ENCODE assay signal across 8 mouse cellular contexts in the genomic region with DNA sequence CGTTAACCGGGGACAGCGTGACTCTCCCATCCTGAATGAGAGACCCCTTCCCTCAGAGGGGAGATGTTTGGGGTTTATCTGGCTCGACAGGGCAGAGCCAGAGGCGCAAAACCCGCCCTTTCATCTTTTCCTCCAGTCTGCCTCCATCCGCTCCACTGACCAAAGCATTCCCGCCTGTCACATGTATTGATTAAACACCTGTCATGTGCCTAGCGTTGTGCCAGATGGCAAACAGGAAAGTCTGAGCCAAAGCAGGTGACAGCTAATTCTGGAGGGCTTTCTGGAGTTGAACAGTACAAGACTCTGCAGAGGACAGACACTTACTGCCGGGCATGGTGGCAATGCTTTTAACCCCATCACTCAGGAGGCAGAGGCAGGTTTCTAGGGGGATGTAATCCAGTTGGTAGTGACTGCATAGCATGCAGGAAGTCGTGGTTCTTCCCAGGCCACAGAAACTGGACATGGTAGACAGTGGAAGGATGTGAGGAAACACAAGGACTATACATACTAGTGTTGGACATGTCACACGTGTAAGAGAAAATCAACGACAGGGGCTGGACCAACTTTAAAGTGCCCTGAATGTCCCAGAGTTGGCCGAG. TPM values are rescaled to one million over a fixed set of nuclear protein-coding genes. Genes with fewer than 3 reads are reported as not detected.
DNase-seq lines count a peak whose midpoint lies in the region; ATAC-seq lines count a peak whose summit lies in the region.

No protein-coding gene starts in this region.

- peak overlapping the region; percentile 87 for H3K9ac ChIP-seq in forebrain, embryonic 13.5 days
- peak overlapping the region; percentile 89 for H3K9ac ChIP-seq in midbrain, embryonic 13.5 days (replicated peaks)

- ATAC-seq in frontal cortex, adult (ENCODE audit: low TSS enrichment), result 0 out of 2 replicates have a peak, but pooled peaks have one; percentile 3
- ATAC-seq in forebrain, embryonic 13.5 days, result peak; percentile 47
- peak; percentile 6; the same call in 1 of the 2 replicates for ATAC-seq in midbrain, embryonic 13.5 days

- peaks cover 20% of the 10 kb centered on the region for H3K4me1 ChIP-seq in forebrain, embryonic 13.5 days
- peaks cover 15% of the 10 kb centered on the region for H3K4me1 ChIP-seq in midbrain, embryonic 13.5 days (replicated peaks)

- peak overlapping the region; percentile 64 for H3K27ac ChIP-seq in forebrain, embryonic 13.5 days
- peak overlapping the region; percentile 77 for H3K27ac ChIP-seq in midbrain, embryonic 13.5 days

- no peaks in the 10 kb centered on the region for H3K27me3 ChIP-seq in forebrain, embryonic 13.5 days
- 0 out of 2 replicates have a peak, but pooled peaks cover 4% of the 10 kb centered on the region for H3K27me3 ChIP-seq in midbrain, embryonic 13.5 days

- no peaks in the 10 kb centered on the region for H3K36me3 ChIP-seq in forebrain, embryonic 13.5 days (ENCODE audit: poor library complexity, severe bottlenecking)
- H3K36me3 ChIP-seq in midbrain, embryonic 13.5 days, result no peaks in the 10 kb centered on the region

- H3K4me3 ChIP-seq in forebrain, embryonic 13.5 days, result peak overlapping the region; percentile 63
- H3K4me3 ChIP-seq in midbrain, embryonic 13.5 days (replicated peaks), result peak overlapping the region; percentile 66

- H3K9me3 ChIP-seq in forebrain, embryonic 13.5 days (replicated peaks), result no peaks in the 10 kb centered on the region
- H3K9me3 ChIP-seq in midbrain, embryonic 13.5 days, result no peaks in the 10 kb centered on the region

- DNase-seq in frontal cortex, postnatal 10 days (ENCODE audit: low spot score in 2 of 2), result no peak
- peak; percentile 31 for DNase-seq in NIH3T3 (ENCODE audit: low read depth)
- DNase-seq in kidney, postnatal 10 days, result peak; percentile 38
- DNase-seq in gastrocnemius, postnatal 14 days, result no peak
- DNase-seq in urinary bladder, adult 18-20 months (ENCODE audit: low spot score in 2 of 2), result no peak

- intact Hi-C loops in gastrocnemius, postnatal 14 days (cut with DNase I; ENCODE audit: low total_unique reads), result no loop called here

- peak overlapping the region; percentile 77 for H3K4me2 ChIP-seq in forebrain, embryonic 13.5 days
- H3K4me2 ChIP-seq in midbrain, embryonic 13.5 days (replicated peaks), result peak overlapping the region; percentile 85

- 16% methylated on average over 14 of the region's 14 CpGs for WGBS in forebrain, embryonic 13.5 days
- 18% methylated on average over 14 of the region's 14 CpGs for WGBS in midbrain, embryonic 13.5 days

RNA-seq across cellular contexts. Expression of a gene that starts 0.7 kb away (rescaled TPM):
- 6.9 and 8.0 TPM in 2 replicates for polyA plus RNA-seq in forebrain, embryonic 13.5 days (2015; fragmentation: Nextera tagmentation; extraction: Ambion mirVana)
- 4.6 and 5.7 TPM in 2 replicates for polyA plus RNA-seq in midbrain, embryonic 13.5 days (2015; fragmentation: Nextera tagmentation; extraction: Ambion mirVana)
- 10 to 100 TPM; 10.3 to 10.6 TPM for total RNA-seq in gastrocnemius, postnatal 14 days (2021)

RNA-seq across cellular contexts. Expression of a gene that starts 18.6 kb away (rescaled TPM):
- 6.5 and 8.6 TPM in 2 replicates for polyA plus RNA-seq in forebrain, embryonic 13.5 days (2015; fragmentation: Nextera tagmentation; extraction: Ambion mirVana)
- 4.7 and 9.8 TPM in 2 replicates for polyA plus RNA-seq in midbrain, embryonic 13.5 days (2015; fragmentation: Nextera tagmentation; extraction: Ambion mirVana)
- total RNA-seq in gastrocnemius, postnatal 14 days (2021), result 1 to 10 TPM; 1.8 to 3.4 TPM

RNA-seq across cellular contexts. Expression of a gene that starts 27.5 kb away (rescaled TPM):
- 36.6 and 40.8 TPM in 2 replicates for polyA plus RNA-seq in forebrain, embryonic 13.5 days (2015; fragmentation: Nextera tagmentation; extraction: Ambion mirVana)
- 56.2 and 58.1 TPM in 2 replicates for polyA plus RNA-seq in midbrain, embryonic 13.5 days (2015; fragmentation: Nextera tagmentation; extraction: Ambion mirVana)
- total RNA-seq in gastrocnemius, postnatal 14 days (2021), result 10 to 100 TPM; 15.9 to 19.0 TPM

Comparison
In these comparisons a context has a peak if more than half of its experiments do, and no peak if none do; other contexts are left out.
1. DNase-seq: peak in NIH3T3 (single experiment) and kidney, postnatal 10 days (single experiment); none in frontal cortex, postnatal 10 days (0 of 2), gastrocnemius, postnatal 14 days (single experiment) and urinary bladder, adult 18-20 months (0 of 2).
2. Peak in every context shown above with its lines, with median percentiles within 50 percentile points of each other: ATAC-seq.